Mouse (Mus musculus): ENCODE data around the gene Shc1. TPM values are rescaled to one million over a fixed set of nuclear protein-coding genes. Genes with fewer than 3 reads are reported as not detected.
A peak's percentile ranks its signal among the peaks of the same experiment; 100 is the strongest.

Shc1 gene
- total and polyA plus RNA-seq, 3 experiments = 23.1 to 40.6 (median 32.3) TPM

GRCm38 (mm10) chr3:89418861-89419250 is 613 bp downstream of the Shc1 start:
- H3K27ac ChIP-seq (ENCODE audit: insufficient read depth, low read depth) = peak overlapping the region; percentile 72
- peaks cover 40 to 49% of the 10 kb centered on the region in 2 experiments for H3K36me3 ChIP-seq (replicated peaks in 1 of 2; ENCODE audit: control insufficient read depth in 1 of 2, insufficient read depth in 1 of 2, low read length in 1 of 2)
- TF ChIP-seq CHD1 (IDR thresholded peaks at IDR 0.05; ENCODE audit: low read depth, low read length) (0 out of 2 replicates have a peak, but pooled peaks have one; percentile 60), MAFK (IDR thresholded peaks at IDR 0.05; ENCODE audit: insufficient replicate concordance, low read length) (no peak), SIN3A (IDR thresholded peaks at IDR 0.05; ENCODE audit: low read length) (peak; percentile 18; the same call in 1 of the 2 replicates), SMC3 (IDR thresholded peaks at IDR 0.05; ENCODE audit: low read depth, low read length) (no peak)
- peaks cover 8% of the 10 kb centered on the region for H3K9me3 ChIP-seq (replicated peaks; ENCODE audit: low read length)
- DNase-seq (ENCODE audit: extremely low read depth) = peak; percentile 37
- peaks cover 18 to 47% of the 10 kb centered on the region in 2 experiments for H3K4me1 ChIP-seq (ENCODE audit: control insufficient read depth in 1 of 2, insufficient read depth in 2 of 2)
- H3K4me2 ChIP-seq (ENCODE audit: insufficient read depth, low read depth, poor library complexity, severe bottlenecking) = peak overlapping the region; percentile 96
- in situ Hi-C loops (cut with MboI; ENCODE audit: low pct_ligation_motif_present, low pct_unique_long_range_greater_than_20kb, low sequenced_read_pairs) = no loop called here
- peaks cover 51% of the 10 kb centered on the region for H3K79me2 ChIP-seq (replicated peaks; ENCODE audit: control insufficient read depth, extremely low read depth, insufficient read depth, poor library complexity, severe bottlenecking)
- H3K9ac ChIP-seq (ENCODE audit: insufficient read depth, low read depth) = peak overlapping the region; percentile 98
- H3K4me3 ChIP-seq (replicated peaks in 1 of 3; ENCODE audit: low read depth in 2 of 3, low read length in 2 of 3, poor library complexity in 1 of 3) = peak overlapping the region; percentile 69 to 85 (median 81)
- dilution Hi-C loops (cut with MboI; ENCODE audit: extremely low pct_ligation_motif_present, extremely low pct_unique_long_range_greater_than_20kb, low sequenced_read_pairs) = no loop called here
- no peaks in the 10 kb centered on the region for H3K27me3 ChIP-seq (replicated peaks)

- no peak for DNase-seq (ENCODE audit: extremely low read depth)
- Histone ChIP-seq H3K9ac (ENCODE audit: insufficient read depth, low read depth) (peak overlapping the region; percentile 98), H3K27me3 (replicated peaks) (no peaks in the 10 kb centered on the region), H3K27ac (ENCODE audit: insufficient read depth, low read depth) (peak overlapping the region; percentile 22; the same call in 1 of the 2 replicates), H3K9me3 (replicated peaks; ENCODE audit: low read length) (peaks cover 8% of the 10 kb centered on the region), H3K4me2 (ENCODE audit: insufficient read depth, low read depth, poor library complexity, severe bottlenecking) (peak overlapping the region; percentile 96), H3K79me2 (replicated peaks; ENCODE audit: control insufficient read depth, extremely low read depth, insufficient read depth, poor library complexity, severe bottlenecking) (peaks cover 51% of the 10 kb centered on the region), H3K4me1 (ENCODE audit: control insufficient read depth in 1 of 2, insufficient read depth in 2 of 2) (peaks cover 18 to 47% of the 10 kb centered on the region in 2 experiments), H3K4me3 (replicated peaks in 1 of 3; ENCODE audit: low read depth in 2 of 3, low read length in 2 of 3, poor library complexity in 1 of 3) (peak overlapping the region; percentile 69 to 85 (median 81)), H3K36me3 (replicated peaks in 1 of 2; ENCODE audit: control insufficient read depth in 1 of 2, insufficient read depth in 1 of 2, low read length in 1 of 2) (peaks cover 40 to 50% of the 10 kb centered on the region in 2 experiments)
- in situ Hi-C loops (cut with MboI; ENCODE audit: low pct_ligation_motif_present, low pct_unique_long_range_greater_than_20kb, low sequenced_read_pairs) = no loop called here
- TF ChIP-seq KAT2A (IDR thresholded peaks at IDR 0.05; ENCODE audit: insufficient replicate concordance, low read length) = no peak
- no peak for TF ChIP-seq ELF1 (IDR thresholded peaks at IDR 0.05; ENCODE audit: low read depth, low read length)
- no peak for TF ChIP-seq USF2 (conservative IDR thresholded peaks at IDR 0.05; ENCODE audit: low read depth, low read length)
- no peak for TF ChIP-seq CTCF (conservative IDR thresholded peaks at IDR 0.05 in 1 of 2, IDR thresholded peaks at IDR 0.05 in 1 of 2; ENCODE audit: low read depth in 2 of 2, low read length in 2 of 2)
- TF ChIP-seq SMC3 (IDR thresholded peaks at IDR 0.05; ENCODE audit: low read depth, low read length) = no peak
- no peak for TF ChIP-seq ZNF384 (IDR thresholded peaks at IDR 0.05; ENCODE audit: low read depth, low read length)
- no peak for TF ChIP-seq ZC3H11A (IDR thresholded peaks at IDR 0.05; ENCODE audit: low read depth, low read length)
- TF ChIP-seq USF1 (IDR thresholded peaks at IDR 0.05; ENCODE audit: low read depth, low read length) = no peak
- dilution Hi-C loops (cut with MboI; ENCODE audit: extremely low pct_ligation_motif_present, extremely low pct_unique_long_range_greater_than_20kb, low sequenced_read_pairs) = no loop called here
Observed at GRCm38 (mm10) chr3:89419571-89419970, 1.3 kb downstream of the Shc1 start.

- in situ Hi-C loops (cut with MboI; ENCODE audit: low pct_ligation_motif_present, low pct_unique_long_range_greater_than_20kb, low sequenced_read_pairs) = no loop called here
- H3K79me2 ChIP-seq (replicated peaks; ENCODE audit: control insufficient read depth, extremely low read depth, insufficient read depth, poor library complexity, severe bottlenecking) = peaks cover 51% of the 10 kb centered on the region
- dilution Hi-C loops (cut with MboI; ENCODE audit: extremely low pct_ligation_motif_present, extremely low pct_unique_long_range_greater_than_20kb, low sequenced_read_pairs) = no loop called here
- peak overlapping the region; percentile 69 to 85 (median 81) for H3K4me3 ChIP-seq (replicated peaks in 1 of 3; ENCODE audit: low read depth in 2 of 3, low read length in 2 of 3, poor library complexity in 1 of 3)
- H3K27me3 ChIP-seq (replicated peaks) = no peaks in the 10 kb centered on the region
- H3K4me1 ChIP-seq (ENCODE audit: control insufficient read depth in 1 of 2, insufficient read depth in 2 of 2) = peaks cover 18 to 51% of the 10 kb centered on the region in 2 experiments
- no peak for TF ChIP-seq TCF12 (IDR thresholded peaks at IDR 0.05; ENCODE audit: low read depth, low read length)
- TF ChIP-seq MYC (IDR thresholded peaks at IDR 0.05; ENCODE audit: low read depth, low read length) = no peak
- no peak for TF ChIP-seq MXI1 (IDR thresholded peaks at IDR 0.05; ENCODE audit: low read depth, low read length)
- no peak for TF ChIP-seq TBP (conservative IDR thresholded peaks at IDR 0.05; ENCODE audit: low read depth, low read length)
- TF ChIP-seq MAZ (IDR thresholded peaks at IDR 0.05; ENCODE audit: low read depth, low read length) = no peak
- TF ChIP-seq POLR2AphosphoS2 (IDR thresholded peaks at IDR 0.05; ENCODE audit: low read depth, low read length) = no peak
- 0 out of 2 replicates have a peak, but pooled peaks have one; percentile 5 for TF ChIP-seq ZNF384 (IDR thresholded peaks at IDR 0.05; ENCODE audit: low read depth, low read length)
- peak overlapping the region; percentile 22; the same call in 1 of the 2 replicates for H3K27ac ChIP-seq (ENCODE audit: insufficient read depth, low read depth)
- peaks cover 39 to 50% of the 10 kb centered on the region in 2 experiments for H3K36me3 ChIP-seq (replicated peaks in 1 of 2; ENCODE audit: control insufficient read depth in 1 of 2, insufficient read depth in 1 of 2, low read length in 1 of 2)
- DNase-seq (ENCODE audit: extremely low read depth) = no peak
- peak overlapping the region; percentile 96 for H3K4me2 ChIP-seq (ENCODE audit: insufficient read depth, low read depth, poor library complexity, severe bottlenecking)
- peaks cover 4% of the 10 kb centered on the region for H3K9me3 ChIP-seq (replicated peaks; ENCODE audit: low read length)
- peak overlapping the region; percentile 98; the same call in 1 of the 2 replicates for H3K9ac ChIP-seq (ENCODE audit: insufficient read depth, low read depth)
Observed at GRCm38 (mm10) chr3:89419981-89420380, 1.7 kb downstream of the Shc1 start.
